Mouse (Mus musculus): ENCODE results near the gene Robo1.
"Not testable (repeated sequence)": the region's sequence is repeated elsewhere in the genome, so short reads cannot be mapped to it uniquely, and the experiment has no call there.

The Robo1 gene

GRCm38 (mm10) chr16:72444428-72445135 is 136.5 kb downstream of the Robo1 start:
- no peak for DNase-seq (ENCODE audit: low spot score in 2 of 2)

GRCm38 (mm10) chr16:72458155-72458554 is 150.0 kb downstream of the Robo1 start:
- no peak for DNase-seq (ENCODE audit: low spot score in 2 of 2)

DNA sequence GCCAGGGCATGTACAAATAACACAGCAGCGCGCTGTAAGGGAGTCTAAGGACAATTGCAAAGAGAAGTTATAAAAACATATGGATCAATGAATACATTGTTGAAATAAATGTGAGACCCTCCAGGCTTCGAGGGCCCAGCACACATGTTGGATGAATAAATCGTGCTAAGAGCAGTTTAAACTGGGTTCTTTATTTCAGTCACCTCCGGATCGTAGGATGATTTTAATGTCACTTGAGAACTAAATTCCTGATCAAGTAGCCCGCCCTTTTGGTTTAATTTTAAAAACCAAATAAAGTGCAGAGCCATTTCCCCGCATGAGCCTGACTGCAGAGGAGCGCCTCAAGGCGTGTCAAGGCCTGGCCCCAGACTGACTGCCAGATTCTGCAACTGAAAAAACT is 150.5 kb downstream of the Robo1 start:
- no peak for DNase-seq (ENCODE audit: low spot score in 2 of 2)

DNA sequence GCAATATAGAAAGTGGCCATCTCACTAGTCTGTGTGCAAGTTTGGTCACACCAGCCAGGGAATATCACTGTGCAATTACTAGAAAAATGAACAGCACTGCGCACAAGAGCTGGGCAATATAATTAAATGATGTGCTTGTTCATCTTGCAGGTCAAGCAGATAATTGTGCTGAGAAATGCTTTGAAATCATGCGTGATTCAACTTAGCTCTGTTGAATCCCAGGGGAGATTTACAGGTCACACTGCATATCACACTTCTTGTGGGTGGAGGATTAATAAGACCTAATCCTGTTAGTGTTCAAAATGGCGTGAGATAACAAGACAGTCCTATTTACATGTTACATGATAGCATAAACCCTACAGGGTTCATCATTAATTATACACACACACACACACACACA is 157.6 kb downstream of the Robo1 start:
- DNase-seq (ENCODE audit: low spot score in 2 of 2): no peak

DNA sequence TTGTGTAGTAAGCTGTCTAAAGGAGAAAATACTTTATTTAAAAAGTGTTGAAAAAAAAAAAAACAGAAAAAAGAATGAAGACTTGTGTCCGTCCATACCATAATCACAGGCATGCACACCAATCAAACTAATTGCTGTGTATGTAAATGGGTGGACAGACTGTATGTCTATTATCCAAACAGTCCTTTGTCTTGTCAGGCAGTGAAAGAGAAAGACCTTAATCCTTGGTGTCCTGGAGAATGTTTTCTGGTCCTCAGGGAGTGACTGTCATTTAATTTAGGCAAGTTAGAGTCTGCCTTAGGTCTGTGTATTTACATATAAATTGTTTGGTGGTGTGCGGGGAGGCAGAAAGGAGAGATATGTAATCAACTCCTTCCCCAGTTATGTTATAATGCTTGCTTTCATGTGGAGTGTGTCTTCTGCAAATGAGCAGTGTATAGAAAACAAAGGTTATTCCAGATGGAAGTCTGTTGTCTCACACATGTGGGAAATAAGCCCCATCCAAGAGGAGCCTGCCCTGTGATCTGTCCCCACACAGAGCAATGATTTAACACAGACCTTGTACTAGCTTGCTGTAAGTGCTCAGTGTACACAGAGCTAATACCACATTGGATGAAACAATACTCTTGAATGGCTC is 162.0 kb downstream of the Robo1 start:
- DNase-seq (ENCODE audit: low spot score in 2 of 2): no peak

DNA sequence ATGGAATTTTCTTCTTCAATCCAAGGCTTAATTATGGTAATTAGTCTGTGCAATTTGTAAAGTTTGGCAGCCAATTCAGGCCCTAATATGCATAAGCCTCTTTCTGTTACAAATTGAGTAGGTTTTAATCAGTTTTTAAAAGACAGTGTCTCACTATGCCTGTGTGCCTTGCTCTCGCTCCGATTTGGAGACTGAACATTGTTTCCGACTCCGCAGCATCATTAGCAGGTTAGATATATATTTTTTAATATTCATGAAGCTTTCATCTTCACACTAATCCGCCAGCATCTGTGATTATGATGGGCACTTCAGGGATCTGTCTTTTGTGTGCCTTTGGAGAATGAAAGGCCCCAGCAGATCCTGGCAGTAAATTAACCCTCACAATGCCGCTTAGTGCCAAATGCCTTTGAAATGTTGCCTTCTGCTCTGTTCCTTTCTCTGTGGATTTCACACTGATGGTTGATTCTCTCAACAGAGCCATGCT is 202.7 kb downstream of the Robo1 start:
- no peak for DNase-seq (ENCODE audit: low spot score in 2 of 2)

DNA sequence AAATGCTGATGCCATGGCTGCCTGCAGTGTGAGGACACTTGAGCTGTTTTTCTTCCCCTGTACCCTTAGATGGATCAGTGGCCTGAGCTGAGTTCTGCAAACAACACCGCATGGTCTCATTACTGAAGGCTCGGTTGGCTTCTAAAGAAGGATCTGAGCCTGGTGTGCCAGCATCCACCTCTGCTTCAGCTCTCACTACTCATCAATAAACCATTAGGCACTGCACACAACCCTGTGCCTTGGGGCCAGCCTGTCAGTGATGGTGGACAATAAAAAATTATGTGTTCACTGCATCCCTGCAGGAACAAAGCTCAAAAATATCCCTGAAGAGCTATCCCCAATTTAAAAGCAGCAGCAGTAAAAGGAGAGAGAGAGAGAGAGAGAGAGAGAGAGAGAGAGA is 223.2 kb downstream of the Robo1 start:
- DNase-seq (ENCODE audit: low spot score in 2 of 2): no peak

- no peak for DNase-seq (ENCODE audit: low spot score in 2 of 2)
These were observed 225.9 kb downstream of the Robo1 start for GRCm38 (mm10) chr16:72533900-72534571.

DNA sequence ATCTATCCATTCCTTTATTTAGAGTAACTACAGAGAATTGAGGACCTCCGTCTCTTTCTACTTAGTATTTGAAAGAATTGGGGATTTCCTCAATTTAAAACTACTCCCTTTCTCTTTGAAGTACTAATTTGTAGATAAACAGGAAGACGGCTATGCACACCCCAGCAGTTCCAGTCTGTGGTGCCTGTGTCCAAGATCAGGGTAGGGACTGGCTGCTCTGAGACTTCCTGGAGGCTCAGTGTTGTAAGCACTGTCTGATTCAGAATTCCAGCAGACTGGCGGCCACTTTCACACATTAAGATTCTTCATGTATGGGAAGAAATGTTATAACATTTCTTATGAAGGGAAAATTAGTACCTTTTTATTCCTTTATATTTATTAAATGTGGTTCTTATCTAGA is 230.1 kb downstream of the Robo1 start:
- DNase-seq (ENCODE audit: low spot score in 2 of 2): no peak

GRCm38 (mm10) chr16:72543928-72544327 is 235.8 kb downstream of the Robo1 start:
- DNase-seq (ENCODE audit: low spot score in 2 of 2): no peak

DNA sequence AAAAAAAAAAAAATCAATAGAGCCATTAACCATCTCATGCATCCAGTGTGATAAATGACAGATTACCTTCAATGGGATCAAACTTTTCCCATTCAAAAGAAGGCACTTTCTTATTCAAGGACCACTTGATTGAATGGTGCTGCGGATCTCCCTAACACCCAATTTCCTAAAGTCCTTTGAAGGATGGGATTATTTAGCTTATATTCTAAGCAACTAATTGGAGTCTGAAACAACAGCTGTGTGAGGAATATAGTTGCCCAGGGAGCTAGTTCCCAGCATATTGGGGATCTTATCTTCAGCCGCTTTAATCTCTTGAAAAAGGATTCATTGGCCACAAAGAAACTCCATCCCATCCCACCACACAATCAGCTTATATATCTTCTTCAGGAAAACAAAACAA is 236.8 kb downstream of the Robo1 start:
- no peak for DNase-seq (ENCODE audit: low spot score in 2 of 2)

DNA sequence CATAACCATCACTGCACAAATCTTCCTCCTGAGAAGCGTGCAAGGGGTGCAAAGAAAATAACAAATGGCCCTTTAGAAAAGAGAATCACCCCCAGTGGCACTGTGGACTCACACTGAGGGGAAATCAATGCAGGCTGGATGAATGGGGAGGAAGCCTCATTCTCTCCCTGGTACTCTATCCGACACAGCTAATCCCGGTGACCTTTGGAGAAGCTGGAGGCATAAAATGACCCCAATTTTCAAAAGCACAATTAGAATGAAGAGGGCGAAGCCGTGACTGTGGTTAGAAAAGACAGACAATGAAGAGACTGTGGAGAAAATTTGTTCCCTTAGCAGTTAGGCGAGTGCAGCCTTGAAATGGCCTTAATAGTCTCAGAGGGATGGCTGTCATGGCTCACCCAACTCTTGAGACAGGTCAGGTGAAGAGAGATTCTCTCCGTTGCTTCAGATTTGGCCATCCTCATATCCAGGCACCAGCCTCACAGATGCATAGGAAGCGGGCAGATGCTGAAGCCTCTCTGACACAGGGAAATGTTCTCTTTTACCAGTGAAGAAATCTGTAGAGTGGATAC is 243.7 kb downstream of the Robo1 start:
- no peak for DNase-seq (ENCODE audit: low spot score in 2 of 2)

GRCm38 (mm10) chr16:72553713-72554112 is 245.6 kb downstream of the Robo1 start:
- no peak for DNase-seq (ENCODE audit: low spot score in 2 of 2)

DNA sequence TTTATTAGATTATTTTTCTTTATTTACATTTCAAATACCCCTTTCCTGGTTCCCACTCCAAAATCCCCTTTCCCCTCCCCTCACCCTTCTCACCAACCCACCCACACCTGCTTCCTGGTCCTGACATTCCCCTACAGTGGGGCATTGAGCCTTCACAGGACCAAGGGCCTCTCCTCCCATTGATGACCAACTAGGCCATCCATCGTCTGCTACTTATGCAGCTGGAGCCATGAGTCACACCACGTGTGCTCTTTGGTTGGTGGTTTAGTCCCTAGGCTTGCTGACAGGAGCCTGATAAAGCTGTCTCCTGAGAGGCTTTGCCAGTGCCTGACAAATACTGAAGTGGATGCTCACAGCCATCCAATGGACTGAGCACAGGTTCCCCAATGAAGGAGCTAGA is 254.0 kb downstream of the Robo1 start:
- DNase-seq (ENCODE audit: low spot score in 2 of 2): not testable (repeated sequence)

- no peak for DNase-seq (ENCODE audit: low spot score in 2 of 2)
These were observed 255.3 kb downstream of the Robo1 start for GRCm38 (mm10) chr16:72563196-72563963.

GRCm38 (mm10) chr16:72575171-72575570 is 267.1 kb downstream of the Robo1 start:
- DNase-seq (ENCODE audit: low spot score in 2 of 2): no peak

GRCm38 (mm10) chr16:72576956-72577355 is 268.9 kb downstream of the Robo1 start:
- no peak for DNase-seq (ENCODE audit: low spot score in 2 of 2)

DNA sequence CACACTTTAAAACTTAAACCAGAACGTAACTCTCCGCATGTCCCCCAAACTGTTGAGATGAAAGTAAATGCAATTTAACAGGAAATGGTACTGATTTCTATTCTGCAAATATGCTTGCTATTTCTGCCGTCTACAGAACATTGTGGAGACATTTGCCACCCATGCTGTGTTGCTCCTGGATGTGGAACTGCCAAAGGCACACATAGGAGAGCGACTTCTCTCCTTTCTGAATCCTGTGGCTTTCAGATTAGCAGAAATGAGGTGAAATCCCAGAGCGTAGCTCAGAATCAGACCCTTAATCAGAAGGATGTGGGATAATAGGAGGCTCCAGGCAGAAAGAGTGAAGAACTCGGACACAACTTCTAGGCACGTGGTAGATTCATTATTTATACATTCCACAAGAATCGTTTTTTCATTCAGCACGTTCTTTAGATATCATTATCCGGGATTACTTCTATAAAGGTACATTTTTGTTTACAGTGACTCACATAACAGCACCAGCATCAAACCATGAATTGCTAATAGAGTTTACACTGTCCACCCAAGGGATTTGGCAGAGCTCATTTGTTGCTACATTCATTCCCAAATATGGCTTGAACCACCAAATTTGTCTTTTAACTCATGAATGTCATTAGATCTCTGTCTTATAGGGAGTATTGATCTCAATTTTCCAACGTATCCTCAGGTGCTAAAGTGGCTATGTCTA is 276.5 kb downstream of the Robo1 start:
- DNase-seq (ENCODE audit: low spot score in 2 of 2): no peak

DNA sequence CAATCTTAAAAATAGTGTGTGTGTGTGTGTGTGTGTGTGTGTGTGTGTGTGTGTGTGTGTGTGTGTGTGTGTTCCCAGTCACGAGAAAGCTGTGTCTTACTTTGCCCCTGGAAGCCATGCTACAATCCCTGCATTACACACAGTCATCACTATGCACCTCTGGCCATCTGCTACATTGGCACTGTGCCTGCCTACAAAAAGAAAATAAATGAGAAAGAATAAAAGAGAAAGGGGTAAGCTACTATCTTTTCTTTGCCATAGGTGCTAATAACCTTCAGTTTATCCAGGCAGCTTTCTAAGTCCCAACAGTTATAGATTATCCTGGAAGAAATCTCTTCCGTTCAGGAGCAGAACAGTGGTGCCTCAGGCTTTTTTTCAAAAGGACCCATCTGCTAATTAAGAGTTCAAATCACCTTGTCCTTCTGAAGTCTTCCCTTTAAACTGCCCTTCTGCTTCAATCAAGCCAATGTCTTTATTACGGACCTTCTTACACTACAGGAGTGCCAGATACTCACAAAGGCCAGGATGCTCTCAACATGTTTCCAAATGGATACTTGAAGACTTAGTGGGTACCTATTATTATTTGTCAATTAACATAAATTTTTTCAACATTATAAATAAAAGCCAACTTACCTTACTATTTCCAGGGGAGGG is 277.2 kb downstream of the Robo1 start:
- DNase-seq (ENCODE audit: low spot score in 2 of 2): no peak

DNA sequence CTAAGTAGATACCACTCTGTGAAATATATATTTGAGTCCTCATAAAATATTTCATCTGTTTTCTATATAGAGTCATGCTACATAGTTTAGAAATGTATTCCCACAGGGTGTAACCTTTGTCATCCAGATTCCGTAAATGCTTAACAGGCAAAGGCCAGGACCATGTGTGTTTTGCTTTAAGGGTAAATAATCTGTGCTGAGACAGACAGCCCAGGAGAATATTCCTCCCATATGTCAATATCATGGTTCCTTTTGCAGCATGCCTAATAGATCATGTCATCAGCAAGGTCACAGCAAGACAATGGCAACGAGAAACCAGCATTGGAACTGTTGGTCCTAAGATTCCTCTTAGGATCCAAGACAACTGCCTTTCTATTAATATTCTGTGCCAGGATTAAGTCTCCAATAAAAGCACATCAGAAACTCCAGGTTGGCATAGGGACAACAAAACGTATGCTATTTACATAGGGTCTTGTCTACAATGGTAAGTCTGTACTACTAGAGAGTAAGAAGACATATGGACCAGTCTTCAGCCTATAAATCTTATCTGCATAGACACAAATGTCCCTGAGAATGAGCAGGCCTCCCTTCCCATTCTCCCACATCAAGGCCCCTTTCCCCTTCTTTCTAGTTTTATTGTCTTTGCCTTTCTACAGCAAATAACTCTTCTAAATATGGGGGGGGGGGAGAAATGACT is 279.4 kb downstream of the Robo1 start:
- no peak for DNase-seq (ENCODE audit: low spot score in 2 of 2)

Data from spleen, postnatal 14 days (tissue).